Mouse (Mus musculus) 416B (cell line): Measurements from ENCODE around the gene 4931429L15Rik.

Experiments
- DNase-seq: peaks from one replicate; pipeline ENCODE4 v3.0.0; 2011; ENCODE audit warnings: low read depth

Gene 4931429L15Rik

DNA sequence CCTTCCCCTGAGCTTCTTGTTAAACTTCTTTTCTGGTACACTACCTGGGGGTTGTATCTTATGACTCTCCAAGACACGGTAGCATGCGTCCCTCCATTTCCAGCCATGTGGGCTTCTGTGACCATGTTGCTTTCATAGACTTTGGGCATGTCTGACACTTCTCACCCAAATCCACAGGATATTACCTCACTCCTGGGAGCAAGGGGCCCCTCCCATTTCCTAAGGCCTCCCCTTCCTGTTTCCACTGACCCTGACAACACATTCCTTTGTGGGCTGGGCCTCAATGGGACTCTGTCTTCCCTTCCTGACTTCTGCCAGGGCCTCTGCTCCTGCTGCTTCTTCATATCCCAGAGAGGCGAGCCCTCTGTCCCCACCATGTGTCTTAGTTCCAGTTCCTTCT is 62.2 kb downstream of the 4931429L15Rik start:
- peak; percentile 88 for DNase-seq

GRCm38 (mm10) chr9:46256658-46257385 is 63.0 kb downstream of the 4931429L15Rik start:
- peak; percentile 29 for DNase-seq

DNA sequence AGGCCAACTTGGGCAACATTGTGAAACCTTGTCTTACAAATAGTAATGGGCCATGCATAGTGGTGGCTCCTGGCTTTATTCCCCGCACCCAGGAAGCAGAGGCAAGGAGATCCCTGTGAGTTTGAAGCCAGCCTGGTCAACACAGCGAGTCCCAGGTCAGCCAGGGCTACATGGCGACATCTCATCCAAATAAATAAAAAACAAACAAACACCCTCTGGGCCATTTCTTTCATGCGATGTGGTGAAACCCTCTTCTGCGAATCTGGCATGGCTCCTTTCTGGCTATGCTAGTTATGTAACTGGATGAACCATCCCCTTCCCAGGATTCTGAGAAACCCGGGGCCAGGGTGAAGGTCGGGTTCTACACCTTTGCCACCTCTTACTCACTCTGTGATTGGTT is 63.6 kb downstream of the 4931429L15Rik start:
- DNase-seq, result no peak
